Mouse (Mus musculus) intestine, embryonic 16.5 days (tissue): ENCODE measurements around the gene Klc1. TPM values are rescaled to one million over a fixed set of nuclear protein-coding genes. Genes with fewer than 3 reads are reported as not detected.
A peak's percentile ranks its signal among the peaks of the same experiment; 100 is the strongest.

ENCODE experiments used
- ATAC-seq: fragments of 200-750 bp; cut with Nextera tagmentation; 2 replicates; pipeline ENCODE4 v1.8.0; 2017; ENCODE audit warnings: moderate TSS enrichment, moderate library complexity
- H3K27ac ChIP-seq: fragments of 300-500 bp; sonication (generic); 2 replicates; pipeline ENCODE4 v1.5.1; 2014; ENCODE audit warnings: mild to moderate bottlenecking, low read length
- H3K27me3 ChIP-seq: fragments of 300-500 bp; sonication (generic); replicated peaks from 2 replicates; pipeline ENCODE4 v1.6.1; 2014; ENCODE audit warnings: low read length, control low read depth, mixed read lengths; ENCODE audit not compliant: control insufficient read depth, insufficient read depth
- H3K36me3 ChIP-seq: fragments of 300-500 bp; sonication (generic); 2 replicates; pipeline ENCODE4 v1.6.1; 2014; ENCODE audit warnings: low read length, control low read depth; ENCODE audit not compliant: control insufficient read depth, insufficient read depth
- H3K4me1 ChIP-seq: fragments of 300-500 bp; sonication (generic); 2 replicates; pipeline ENCODE4 v1.6.1; 2014; ENCODE audit warnings: low read length, control low read depth, mixed read lengths; ENCODE audit not compliant: control insufficient read depth, insufficient read depth
- H3K4me2 ChIP-seq: fragments of 300-500 bp; sonication (generic); 2 replicates; pipeline ENCODE4 v1.6.1; 2014; ENCODE audit warnings: low read depth, low read length, control low read depth
- H3K4me3 ChIP-seq: fragments of 300-500 bp; sonication (generic); 2 replicates; pipeline ENCODE4 v1.5.1; 2014; ENCODE audit warnings: mild to moderate bottlenecking, low read length
- H3K9ac ChIP-seq: fragments of 300-500 bp; sonication (generic); 2 replicates; pipeline ENCODE4 v1.6.1; 2014; ENCODE audit warnings: low read depth, low read length
- H3K9me3 ChIP-seq: fragments of 300-500 bp; sonication (generic); 2 replicates; pipeline ENCODE4 v1.6.1; 2016; ENCODE audit warnings: low read length, control low read depth; ENCODE audit not compliant: control insufficient read depth
- WGBS: fragments of 180-500 bp; shearing (Covaris S2); extraction: QIAGEN DNeasy Blood & Tissue Kit; methylation state at CpG from one replicate; pipeline ENCODE4 v1.1.7; 2014; 5-methylcytosine and 5-hydroxymethylcytosine counted together
- polyA plus RNA-seq: library from polyadenylated mRNA; unstranded; fragments of >200 nt; fragmentation: Nextera tagmentation; extraction: Ambion mirVana; gene quantifications from 2 replicates; pipeline ENCODE4 v1.2.1, GENCODE M21; 2015

Klc1 gene
- polyA plus RNA-seq, 1 experiment from 2014 or later, result 83.4 TPM

- Histone ChIP-seq H3K4me3 (no peak overlapping the region), H3K9me3 (no peaks in the 10 kb centered on the region), H3K4me1 (peaks cover 6% of the 10 kb centered on the region), H3K27me3 (no peaks in the 10 kb centered on the region), H3K4me2 (no peak overlapping the region), H3K36me3 (no peaks in the 10 kb centered on the region), H3K9ac (no peak overlapping the region), H3K27ac (no peak overlapping the region)
- 67% methylated on average over 9 of the region's 9 CpGs for WGBS
- ATAC-seq, result no peak
These were observed 21.3 kb upstream of the Klc1 start for GRCm38 (mm10) chr12:111737370-111737769.

- no peak overlapping the region for H3K27ac ChIP-seq
- H3K9me3 ChIP-seq, result no peaks in the 10 kb centered on the region
- ATAC-seq, result no peak
- H3K4me3 ChIP-seq, result no peak overlapping the region
- no peak overlapping the region for H3K4me2 ChIP-seq
- H3K9ac ChIP-seq, result no peak overlapping the region
- no peaks in the 10 kb centered on the region for H3K36me3 ChIP-seq
- H3K4me1 ChIP-seq, result 0 out of 2 replicates have a peak, but pooled peaks cover 3% of the 10 kb centered on the region
- WGBS, result 9% methylated on average over 3 of the region's 3 CpGs
- no peaks in the 10 kb centered on the region for H3K27me3 ChIP-seq
These were observed 19.9 kb upstream of the Klc1 start for GRCm38 (mm10) chr12:111738754-111739153.

- no peak overlapping the region for H3K4me3 ChIP-seq
- no peak overlapping the region for H3K9ac ChIP-seq
- no peak overlapping the region for H3K4me2 ChIP-seq
- WGBS, result 70% methylated on average over 8 of the region's 8 CpGs
- H3K4me1 ChIP-seq, result peaks cover 14% of the 10 kb centered on the region
- H3K27ac ChIP-seq, result no peak overlapping the region
- no peaks in the 10 kb centered on the region for H3K36me3 ChIP-seq
- no peaks in the 10 kb centered on the region for H3K9me3 ChIP-seq
- ATAC-seq, result no peak
- no peaks in the 10 kb centered on the region for H3K27me3 ChIP-seq
These were observed 17.3 kb upstream of the Klc1 start for GRCm38 (mm10) chr12:111741338-111741737.

GRCm38 (mm10) chr12:111743419-111743818 lies 15.2 kb upstream of the Klc1 start:
- Histone ChIP-seq H3K4me1 (peaks cover 18% of the 10 kb centered on the region), H3K27me3 (no peaks in the 10 kb centered on the region), H3K4me3 (no peak overlapping the region), H3K27ac (peak overlapping the region; percentile 74), H3K9me3 (no peaks in the 10 kb centered on the region), H3K4me2 (no peak overlapping the region), H3K36me3 (no peaks in the 10 kb centered on the region), H3K9ac (no peak overlapping the region)
- peak; percentile 64 for ATAC-seq
- 35% methylated on average over 2 of the region's 2 CpGs for WGBS

GRCm38 (mm10) chr12:111743981-111744423 lies 14.6 kb upstream of the Klc1 start:
- H3K9me3 ChIP-seq, result no peaks in the 10 kb centered on the region
- 65% methylated on average over 11 of the region's 11 CpGs for WGBS

GRCm38 (mm10) chr12:111745274-111745673 lies 13.4 kb upstream of the Klc1 start:
- Histone ChIP-seq H3K4me1 (peaks cover 18% of the 10 kb centered on the region), H3K9me3 (no peaks in the 10 kb centered on the region), H3K27ac (peak overlapping the region; percentile 84), H3K36me3 (no peaks in the 10 kb centered on the region), H3K4me2 (no peak overlapping the region), H3K27me3 (no peaks in the 10 kb centered on the region), H3K4me3 (no peak overlapping the region), H3K9ac (no peak overlapping the region)
- peak; percentile 36; the same call in 1 of the 2 replicates for ATAC-seq
- 71% methylated on average over 6 of the region's 6 CpGs for WGBS

More at GRCm38 (mm10) chr12:111743981-111744423, 14.6 kb upstream of the Klc1 start:
- Histone ChIP-seq H3K27ac (peak overlapping the region; percentile 74), H3K4me2 (no peak overlapping the region), H3K4me1 (peaks cover 18% of the 10 kb centered on the region), H3K36me3 (no peaks in the 10 kb centered on the region), H3K27me3 (no peaks in the 10 kb centered on the region), H3K9ac (no peak overlapping the region), H3K4me3 (no peak overlapping the region)
- 0 out of 2 replicates have a peak, but pooled peaks have one; percentile 24 for ATAC-seq

GRCm38 (mm10) chr12:111746091-111746490 lies 12.6 kb upstream of the Klc1 start:
- Histone ChIP-seq H3K9ac (peak overlapping the region; percentile 47), H3K4me2 (no peak overlapping the region), H3K27ac (peak overlapping the region; percentile 84), H3K27me3 (no peaks in the 10 kb centered on the region), H3K4me1 (peaks cover 18% of the 10 kb centered on the region), H3K36me3 (no peaks in the 10 kb centered on the region), H3K9me3 (no peaks in the 10 kb centered on the region), H3K4me3 (0 out of 2 replicates have a peak overlapping the region, but pooled peaks have one; percentile 3)
- peak; percentile 82 for ATAC-seq
- 31% methylated on average over 5 of the region's 5 CpGs for WGBS

GRCm38 (mm10) chr12:111747421-111747820 lies 11.2 kb upstream of the Klc1 start:
- WGBS, result 79% methylated on average over 7 of the region's 7 CpGs
- no peak for ATAC-seq
- no peaks in the 10 kb centered on the region for H3K36me3 ChIP-seq
- H3K9me3 ChIP-seq, result no peaks in the 10 kb centered on the region
- no peak overlapping the region for H3K4me2 ChIP-seq
- H3K9ac ChIP-seq, result 0 out of 2 replicates have a peak overlapping the region, but pooled peaks have one; percentile 7
- H3K4me1 ChIP-seq, result peaks cover 18% of the 10 kb centered on the region
- no peak overlapping the region for H3K27ac ChIP-seq
- no peak overlapping the region for H3K4me3 ChIP-seq
- no peaks in the 10 kb centered on the region for H3K27me3 ChIP-seq

GRCm38 (mm10) chr12:111750739-111751138 lies 7.9 kb upstream of the Klc1 start:
- Histone ChIP-seq H3K9me3 (no peaks in the 10 kb centered on the region), H3K4me3 (no peak overlapping the region), H3K27ac (no peak overlapping the region), H3K36me3 (no peaks in the 10 kb centered on the region), H3K9ac (no peak overlapping the region), H3K4me1 (peaks cover 10% of the 10 kb centered on the region), H3K4me2 (no peak overlapping the region), H3K27me3 (no peaks in the 10 kb centered on the region)
- 93% methylated on average over 3 of the region's 3 CpGs for WGBS
- ATAC-seq, result no peak

GRCm38 (mm10) chr12:111752491-111752890 lies 6.2 kb upstream of the Klc1 start:
- H3K4me2 ChIP-seq, result no peak overlapping the region
- ATAC-seq, result no peak
- 86% methylated on average over 6 of the region's 6 CpGs for WGBS
- H3K36me3 ChIP-seq, result no peaks in the 10 kb centered on the region
- H3K27me3 ChIP-seq, result no peaks in the 10 kb centered on the region
- H3K9me3 ChIP-seq, result no peaks in the 10 kb centered on the region
- no peak overlapping the region for H3K9ac ChIP-seq
- H3K4me3 ChIP-seq, result no peak overlapping the region
- no peak overlapping the region for H3K27ac ChIP-seq
- H3K4me1 ChIP-seq, result no peaks in the 10 kb centered on the region
